Mouse (Mus musculus): ENCODE measurements around the gene Tulp4. TPM values are rescaled to one million over a fixed set of nuclear protein-coding genes. Genes with fewer than 3 reads are reported as not detected.
"Not testable (repeated sequence)": the region's sequence is repeated elsewhere in the genome, so short reads cannot be mapped to it uniquely, and the experiment has no call there.

Tulp4 gene
- total RNA-seq, 2 experiments from 2014 or later, result 301 to 317 TPM

GRCm38 (mm10) chr17:6251298-6251697, 145.1 kb downstream of the Tulp4 start:
- DNase-seq (ENCODE audit: low spot score in 2 of 2); intact Hi-C loops (cut with DNase I): not testable (repeated sequence)

DNA sequence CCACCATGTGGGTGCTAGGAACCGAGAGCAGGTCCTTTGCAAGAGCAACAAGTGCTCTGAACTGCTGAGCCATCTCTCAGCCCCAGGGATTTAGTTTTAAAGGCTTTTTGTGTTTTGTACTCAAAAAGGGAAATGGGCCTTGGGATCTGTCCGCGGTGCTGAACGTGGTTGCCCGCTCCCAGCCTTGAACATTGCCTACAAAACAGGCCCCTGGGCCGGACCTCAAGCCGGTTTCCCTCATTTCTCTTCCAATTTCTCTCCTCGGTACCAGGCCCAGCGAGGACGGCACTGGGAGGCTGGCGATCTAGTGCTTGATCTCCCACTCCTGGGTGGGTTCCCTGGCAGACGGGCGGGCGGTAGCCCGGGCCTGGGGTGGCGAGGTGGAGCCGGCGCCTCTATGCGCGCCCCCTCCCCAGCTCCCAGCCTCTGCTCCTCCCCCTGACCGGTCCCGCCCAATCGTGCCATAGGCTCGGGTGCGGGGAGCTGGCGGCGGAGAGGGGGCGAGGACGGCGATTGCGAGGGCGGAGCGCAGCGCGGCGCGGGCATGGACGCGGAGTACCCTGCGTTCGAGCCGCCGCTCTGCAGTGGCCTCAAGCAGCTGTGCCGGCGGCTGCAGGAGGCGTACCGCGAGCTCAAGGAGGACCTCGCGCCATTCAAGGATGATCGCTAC, 150.3 kb downstream of the Tulp4 start, which contains the start of gene Tmem181a:
TSS of gene Tmem181a (plus strand) at position 461 of the 670 bp plus-strand sequence.
- intact Hi-C loops (cut with DNase I); DNase-seq (ENCODE audit: low spot score in 2 of 2): not testable (repeated sequence)

DNA sequence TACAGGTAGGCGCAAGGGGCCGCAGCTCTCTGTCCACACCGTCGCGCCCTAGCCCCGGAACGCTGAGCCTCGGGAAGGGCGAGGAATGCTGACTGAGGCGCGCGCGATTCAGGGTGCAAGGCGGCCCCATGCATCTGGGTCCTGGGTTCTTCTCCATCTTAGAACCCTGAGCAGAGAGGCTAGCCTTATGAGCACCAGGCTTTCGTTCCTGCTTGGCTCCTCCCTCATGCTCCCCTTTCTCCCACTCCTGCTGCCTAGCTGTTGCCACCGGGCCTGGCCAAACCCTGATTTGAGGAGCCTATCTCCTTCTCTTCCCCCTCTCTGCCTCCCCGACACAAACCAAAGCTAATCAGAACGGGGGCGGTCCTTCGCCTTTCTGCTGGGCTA, 150.8 kb downstream of the Tulp4 start:
- DNase-seq (ENCODE audit: low spot score in 2 of 2), result peak; percentile 84 to 85
- intact Hi-C loops (cut with DNase I), result not testable (repeated sequence)

DNA sequence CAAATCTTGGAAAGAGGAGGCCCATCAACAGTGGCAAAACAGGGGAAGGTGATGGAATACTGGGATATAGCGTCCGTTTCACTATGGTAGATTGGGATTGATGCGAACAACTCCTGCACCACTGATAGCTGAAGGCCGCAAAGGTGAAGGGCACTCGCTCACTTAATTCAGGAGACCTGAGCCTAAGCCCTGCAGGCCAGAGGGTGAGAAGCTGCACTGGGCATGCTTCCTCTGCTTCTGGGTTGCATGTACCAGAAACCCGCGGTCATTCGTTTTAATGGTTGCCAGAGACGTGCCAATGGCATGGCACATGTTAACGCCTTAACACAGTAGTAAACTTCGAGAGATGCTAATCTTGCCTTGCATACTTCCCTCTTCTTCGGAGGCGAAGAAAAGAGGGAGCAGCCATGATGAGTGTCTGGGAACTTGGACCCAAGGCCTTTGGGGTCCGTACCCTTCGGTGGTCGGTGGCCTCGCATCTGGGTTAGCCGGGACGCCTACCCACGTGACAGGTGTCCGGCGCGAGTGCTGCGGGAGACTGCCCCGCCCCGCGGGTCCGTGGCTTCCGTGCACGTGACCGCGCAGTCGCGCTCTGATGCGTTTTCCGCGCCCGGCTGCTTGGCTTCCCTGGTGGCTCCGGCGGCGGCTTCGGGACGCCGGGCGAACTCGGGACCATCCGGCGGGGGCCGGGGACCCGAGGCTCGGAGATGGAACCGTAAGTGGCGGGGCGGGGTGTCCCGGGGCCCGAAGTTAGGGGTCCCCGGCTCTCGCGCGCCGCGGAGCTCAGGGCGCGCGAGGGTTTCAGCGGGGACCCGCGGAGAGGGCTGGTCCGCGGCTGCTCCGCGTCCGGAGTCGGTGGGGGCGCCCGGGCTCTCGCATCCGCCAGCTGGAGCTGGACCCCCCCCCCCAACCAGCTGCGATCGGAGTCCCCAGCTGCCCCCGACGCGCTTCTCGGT, 163.9 kb downstream of the Tulp4 start:
- peak in 1 of 2 experiments; percentile 52 for DNase-seq (ENCODE audit: low spot score in 2 of 2)
- intact Hi-C loops (cut with DNase I), result not testable (repeated sequence)

GRCm38 (mm10) chr17:6270840-6271239, 164.6 kb downstream of the Tulp4 start:
- DNase-seq (ENCODE audit: low spot score in 2 of 2); intact Hi-C loops (cut with DNase I): not testable (repeated sequence)

DNA sequence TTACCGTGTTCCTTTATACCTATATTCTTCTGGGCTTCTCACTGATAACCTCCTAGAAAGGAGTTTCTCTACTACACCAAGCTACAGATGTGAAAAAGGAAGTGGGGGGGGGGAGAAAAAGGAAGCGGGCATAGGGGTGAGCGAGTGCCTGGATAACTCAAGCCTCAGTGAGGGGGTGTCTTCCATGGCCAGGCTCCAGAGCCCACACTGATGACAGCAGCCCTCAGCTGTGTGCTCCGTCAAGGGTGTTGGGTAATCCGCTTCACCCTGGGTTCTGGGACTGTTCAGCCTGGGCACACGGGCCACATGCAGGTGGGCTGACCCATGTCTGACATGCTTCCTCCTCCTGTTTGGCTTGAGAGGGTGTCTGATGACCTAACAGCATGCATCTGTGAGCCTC, 165.7 kb downstream of the Tulp4 start:
- intact Hi-C loops (cut with DNase I); DNase-seq (ENCODE audit: low spot score in 2 of 2): not testable (repeated sequence)

GRCm38 (mm10) chr17:6274693-6275092, 168.5 kb downstream of the Tulp4 start:
- intact Hi-C loops (cut with DNase I); DNase-seq (ENCODE audit: low spot score in 2 of 2): not testable (repeated sequence)

DNA sequence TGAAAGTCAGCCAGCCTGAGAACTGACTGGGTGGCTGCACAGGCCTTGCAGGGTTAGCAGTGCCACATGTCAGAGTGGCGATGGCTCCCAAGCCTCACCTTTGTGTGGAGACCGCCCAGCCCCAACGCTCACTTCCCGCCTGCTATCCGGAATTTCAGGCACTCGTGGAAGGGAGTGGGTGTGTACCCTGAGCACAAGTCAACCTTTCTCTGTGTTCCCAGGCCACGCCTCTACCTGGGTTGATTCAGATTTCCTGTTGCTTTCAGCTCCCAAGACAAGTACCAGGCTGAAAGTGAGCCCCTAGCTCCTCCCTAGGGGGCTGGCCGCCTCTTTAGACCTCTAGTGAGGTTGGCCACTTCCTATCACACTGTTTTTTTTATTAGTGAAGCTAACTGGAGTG, 173.0 kb downstream of the Tulp4 start:
- intact Hi-C loops (cut with DNase I); DNase-seq (ENCODE audit: low spot score in 2 of 2): not testable (repeated sequence)

DNA sequence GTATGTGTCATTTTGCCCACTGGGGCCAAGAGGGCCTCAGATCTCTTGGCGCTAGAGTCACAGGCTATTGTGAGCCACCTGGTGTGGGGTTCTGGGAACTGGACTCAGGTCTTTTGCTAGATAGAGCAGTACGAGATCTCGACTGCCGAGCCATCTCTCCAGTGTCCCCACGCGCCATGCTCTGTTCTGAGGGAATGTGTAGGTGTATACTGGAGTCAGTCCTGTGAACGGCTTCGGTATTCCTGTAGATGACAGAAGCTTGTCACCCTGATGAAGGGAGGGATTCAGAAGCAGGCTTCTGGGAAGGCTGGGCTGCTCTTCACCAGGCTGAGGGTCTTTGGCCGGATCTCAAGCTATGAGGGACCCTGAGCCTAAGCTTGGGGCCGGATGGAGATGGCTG, 173.5 kb downstream of the Tulp4 start:
- intact Hi-C loops (cut with DNase I); DNase-seq (ENCODE audit: low spot score in 2 of 2): not testable (repeated sequence)

- intact Hi-C loops (cut with DNase I); DNase-seq (ENCODE audit: low spot score in 2 of 2): not testable (repeated sequence)
Measured at GRCm38 (mm10) chr17:6280513-6280912, 174.3 kb downstream of the Tulp4 start.

DNA sequence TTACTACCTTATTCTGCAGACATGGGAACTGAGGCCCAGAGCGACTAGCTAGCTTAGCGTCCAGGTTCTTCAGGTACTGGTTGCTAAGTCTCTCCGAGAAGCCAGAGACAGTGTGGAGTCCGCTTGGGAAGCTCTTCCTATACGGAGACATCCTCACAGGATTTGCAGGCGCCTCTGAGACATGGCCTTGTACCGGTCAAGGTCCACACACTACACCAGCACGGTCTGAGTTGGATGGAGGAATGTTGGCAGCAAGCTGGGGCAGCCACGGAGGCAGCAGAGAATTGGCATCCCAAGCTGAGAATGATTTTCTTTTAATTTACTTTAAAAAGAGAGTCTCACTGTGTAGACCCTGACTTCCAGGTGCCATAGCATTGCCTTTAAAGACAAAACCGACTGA, 176.9 kb downstream of the Tulp4 start:
- DNase-seq (ENCODE audit: low spot score in 2 of 2); intact Hi-C loops (cut with DNase I): not testable (repeated sequence)

GRCm38 (mm10) chr17:6286169-6286568, 179.9 kb downstream of the Tulp4 start:
- DNase-seq (ENCODE audit: low spot score in 2 of 2); intact Hi-C loops (cut with DNase I): not testable (repeated sequence)

DNA sequence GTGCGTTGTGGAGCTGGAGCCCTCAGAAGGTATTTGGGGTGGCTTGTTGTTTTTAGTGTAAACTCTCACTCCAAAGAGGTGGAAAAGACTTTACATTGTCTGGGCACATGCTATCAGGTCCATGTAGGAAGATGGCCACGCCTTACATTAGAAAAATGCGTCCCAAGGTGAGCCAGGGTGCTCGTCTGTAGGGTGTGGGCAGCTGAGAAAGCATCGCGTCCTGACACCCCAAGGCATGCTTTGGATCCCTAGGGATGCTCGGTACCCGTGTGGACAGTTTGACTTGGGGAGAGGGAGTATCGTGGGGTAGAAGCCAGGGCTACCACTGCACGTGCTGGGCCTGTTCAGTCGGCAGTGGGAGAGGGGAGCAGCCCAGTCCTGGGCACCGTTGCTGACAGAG, 182.8 kb downstream of the Tulp4 start:
- intact Hi-C loops (cut with DNase I); DNase-seq (ENCODE audit: low spot score in 2 of 2): not testable (repeated sequence)

- intact Hi-C loops (cut with DNase I); DNase-seq (ENCODE audit: low spot score in 2 of 2): not testable (repeated sequence)
Measured at GRCm38 (mm10) chr17:6293882-6294281, 187.6 kb downstream of the Tulp4 start.

- DNase-seq (ENCODE audit: low spot score in 2 of 2); intact Hi-C loops (cut with DNase I): not testable (repeated sequence)
Measured at GRCm38 (mm10) chr17:6297060-6297795, 191.0 kb downstream of the Tulp4 start.

GRCm38 (mm10) chr17:6300190-6300863, 194.1 kb downstream of the Tulp4 start:
- intact Hi-C loops (cut with DNase I); DNase-seq (ENCODE audit: low spot score in 2 of 2): not testable (repeated sequence)

Data from left cerebral cortex, postnatal 36 days (tissue).